Mouse (Mus musculus) embryonic facial prominence, embryonic 13.5 days (tissue): Measurements from ENCODE around the gene Zfp423. TPM values are rescaled to one million over a fixed set of nuclear protein-coding genes. Genes with fewer than 3 reads are reported as not detected.

Experiments
- ATAC-seq: fragments of 200-750 bp; cut with Nextera tagmentation; 2 replicates; pipeline ENCODE4 v1.8.0; 2017; ENCODE audit warnings: low read depth; ENCODE audit not compliant: insufficient number of reproducible peaks, insufficient read depth, low FRiP score, low TSS enrichment
- H3K27ac ChIP-seq: fragments of 300-500 bp; sonication (generic); 2 replicates; pipeline ENCODE4 v1.5.1; 2015; ENCODE audit warnings: moderate library complexity, mild to moderate bottlenecking, inconsistent platforms
- H3K27me3 ChIP-seq: fragments of 300-500 bp; sonication (generic); 2 replicates; pipeline ENCODE4 v1.6.1; 2015; ENCODE audit warnings: mild to moderate bottlenecking, inconsistent platforms
- H3K36me3 ChIP-seq: fragments of 300-500 bp; sonication (generic); 2 replicates; pipeline ENCODE4 v1.6.1; 2015; ENCODE audit warnings: mild to moderate bottlenecking, inconsistent platforms
- H3K4me1 ChIP-seq: fragments of 300-500 bp; sonication (generic); 2 replicates; pipeline ENCODE4 v1.6.1; 2015; ENCODE audit warnings: inconsistent platforms
- H3K4me2 ChIP-seq: fragments of 300-500 bp; sonication (generic); 2 replicates; pipeline ENCODE4 v1.6.1; 2015; ENCODE audit warnings: moderate library complexity, mild to moderate bottlenecking, inconsistent platforms
- H3K4me3 ChIP-seq: fragments of 300-500 bp; sonication (generic); 2 replicates; pipeline ENCODE4 v1.5.1; 2015; ENCODE audit warnings: mild to moderate bottlenecking, inconsistent platforms
- H3K9ac ChIP-seq: fragments of 300-500 bp; sonication (generic); 2 replicates; pipeline ENCODE4 v1.6.1; 2015; ENCODE audit warnings: mild to moderate bottlenecking, inconsistent platforms
- H3K9me3 ChIP-seq: fragments of 300-500 bp; sonication (generic); 2 replicates; pipeline ENCODE4 v1.6.1; 2016; ENCODE audit warnings: inconsistent platforms
- WGBS: fragments of 180-500 bp; shearing (Covaris S2); methylation state at CpG from one replicate; pipeline ENCODE4 v1.1.7; 2015; ENCODE audit warnings: mixed read lengths; 5-methylcytosine and 5-hydroxymethylcytosine counted together
- polyA plus RNA-seq: library from polyadenylated mRNA; unstranded; fragments of >200 nt; fragmentation: Nextera tagmentation; extraction: Ambion mirVana; gene quantifications from 2 replicates; pipeline ENCODE4 v1.2.1, GENCODE M21; 2015

The Zfp423 gene
- polyA plus RNA-seq, 1 experiment from 2014 or later = 30.5 TPM

- Histone ChIP-seq H3K4me2 (peak overlapping the region; percentile 37; the same call in 1 of the 2 replicates), H3K9me3 (no peaks in the 10 kb centered on the region), H3K9ac (0 out of 2 replicates have a peak overlapping the region, but pooled peaks have one; percentile 16), H3K4me3 (no peak overlapping the region), H3K4me1 (peaks cover 28% of the 10 kb centered on the region), H3K36me3 (no peaks in the 10 kb centered on the region), H3K27me3 (no peaks in the 10 kb centered on the region), H3K27ac (no peak overlapping the region)
- no peak for ATAC-seq
- 29% methylated on average over 11 of the region's 11 CpGs for WGBS
These were observed 251.2 kb downstream of the Zfp423 start for GRCm38 (mm10) chr8:87708127-87708637.

GRCm38 (mm10) chr8:87707176-87707575 is 252.2 kb downstream of the Zfp423 start:
- ATAC-seq = no peak
- Histone ChIP-seq H3K4me3 (no peak overlapping the region), H3K36me3 (no peaks in the 10 kb centered on the region), H3K4me1 (peaks cover 37% of the 10 kb centered on the region), H3K27me3 (no peaks in the 10 kb centered on the region), H3K9me3 (no peaks in the 10 kb centered on the region), H3K9ac (no peak overlapping the region), H3K4me2 (no peak overlapping the region), H3K27ac (no peak overlapping the region)
- 88% methylated on average over 17 of the region's 17 CpGs for WGBS

DNA sequence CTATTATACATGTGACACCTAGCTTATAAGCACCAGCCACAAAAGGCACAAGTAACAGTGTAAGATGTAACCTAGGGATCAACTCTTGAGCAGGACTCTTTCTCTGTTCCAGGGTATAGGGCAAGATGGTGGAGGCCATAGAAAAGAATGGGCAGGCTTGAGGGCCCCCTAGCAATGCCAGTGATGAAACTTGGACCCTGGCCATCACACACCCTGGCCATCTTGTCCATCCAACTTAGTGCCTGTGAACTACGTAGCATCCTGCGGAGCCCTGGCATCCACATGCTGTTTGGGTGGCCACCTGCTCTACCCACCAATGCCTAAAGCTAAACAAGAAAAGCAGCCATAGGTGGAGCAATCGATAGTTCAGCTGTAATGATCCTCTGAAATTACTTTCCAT is 254.6 kb downstream of the Zfp423 start:
- peaks cover 33% of the 10 kb centered on the region for H3K4me1 ChIP-seq
- no peak overlapping the region for H3K4me2 ChIP-seq
- H3K36me3 ChIP-seq = no peaks in the 10 kb centered on the region
- no peak overlapping the region for H3K4me3 ChIP-seq
- 96% methylated on average over 3 of the region's 3 CpGs for WGBS
- no peak overlapping the region for H3K27ac ChIP-seq
- H3K9ac ChIP-seq = no peak overlapping the region
- ATAC-seq = no peak
- no peaks in the 10 kb centered on the region for H3K9me3 ChIP-seq
- no peaks in the 10 kb centered on the region for H3K27me3 ChIP-seq

DNA sequence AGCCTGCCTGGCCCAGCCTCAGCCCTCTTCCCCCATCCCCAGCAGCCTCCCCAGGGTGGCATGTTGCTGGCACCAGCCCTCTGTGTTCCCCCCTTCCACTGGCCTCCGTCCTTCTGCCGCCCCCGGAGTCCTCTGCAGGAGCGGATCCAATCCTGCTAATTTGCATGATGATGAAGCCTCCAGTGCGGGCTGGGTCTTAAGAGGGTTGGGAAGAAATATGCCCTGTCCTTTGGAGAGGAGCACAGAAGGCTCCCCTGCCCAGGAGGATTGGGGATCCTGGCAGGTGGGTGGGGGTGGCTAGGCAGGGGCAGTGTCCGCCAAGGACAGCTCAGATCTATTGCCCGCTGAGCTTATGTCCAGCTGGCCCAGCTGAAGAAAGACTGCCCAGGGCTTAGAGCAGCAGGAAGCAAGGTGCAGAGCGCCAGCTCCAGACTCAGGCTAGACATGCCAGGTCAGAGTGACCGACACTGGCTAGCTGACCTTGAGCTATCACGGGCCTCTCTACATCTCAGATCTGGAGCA is 256.5 kb downstream of the Zfp423 start:
- ATAC-seq = no peak
- Histone ChIP-seq H3K27me3 (no peaks in the 10 kb centered on the region), H3K9me3 (no peaks in the 10 kb centered on the region), H3K36me3 (no peaks in the 10 kb centered on the region), H3K27ac (peak overlapping the region; percentile 57), H3K4me1 (peaks cover 23% of the 10 kb centered on the region), H3K4me3 (no peak overlapping the region), H3K4me2 (no peak overlapping the region), H3K9ac (no peak overlapping the region)
- 45% methylated on average over 10 of the region's 10 CpGs for WGBS

DNA sequence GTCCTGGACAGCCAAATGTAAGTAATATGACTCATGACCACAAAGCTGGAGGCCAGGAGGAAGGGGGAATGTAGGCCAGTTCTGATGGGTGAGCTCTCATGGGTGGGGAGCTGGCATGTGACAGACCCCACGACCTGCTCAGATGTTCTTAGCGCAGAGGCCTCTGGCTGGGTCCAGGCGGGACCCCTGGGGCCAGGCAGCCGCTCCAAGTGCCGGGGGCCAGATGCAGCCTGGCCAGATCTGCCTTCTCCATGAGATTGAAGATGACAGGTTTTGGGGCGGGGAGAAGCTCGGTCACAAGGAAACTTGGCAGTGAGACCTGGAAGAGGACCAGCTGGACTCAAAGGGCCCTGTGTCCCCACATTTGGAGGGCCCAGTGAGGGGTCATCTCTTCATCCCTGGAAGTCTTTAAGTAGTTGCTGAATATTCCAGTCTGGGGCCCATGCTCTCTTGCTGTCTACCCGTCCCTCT is 257.3 kb downstream of the Zfp423 start:
- no peak overlapping the region for H3K9ac ChIP-seq
- H3K4me2 ChIP-seq = no peak overlapping the region
- H3K4me1 ChIP-seq = peaks cover 25% of the 10 kb centered on the region
- no peaks in the 10 kb centered on the region for H3K9me3 ChIP-seq
- H3K4me3 ChIP-seq = no peak overlapping the region
- WGBS = 63% methylated on average over 8 of the region's 8 CpGs
- no peaks in the 10 kb centered on the region for H3K36me3 ChIP-seq
- no peak for ATAC-seq
- peak overlapping the region; percentile 57; the same call in 1 of the 2 replicates for H3K27ac ChIP-seq
- no peaks in the 10 kb centered on the region for H3K27me3 ChIP-seq

DNA sequence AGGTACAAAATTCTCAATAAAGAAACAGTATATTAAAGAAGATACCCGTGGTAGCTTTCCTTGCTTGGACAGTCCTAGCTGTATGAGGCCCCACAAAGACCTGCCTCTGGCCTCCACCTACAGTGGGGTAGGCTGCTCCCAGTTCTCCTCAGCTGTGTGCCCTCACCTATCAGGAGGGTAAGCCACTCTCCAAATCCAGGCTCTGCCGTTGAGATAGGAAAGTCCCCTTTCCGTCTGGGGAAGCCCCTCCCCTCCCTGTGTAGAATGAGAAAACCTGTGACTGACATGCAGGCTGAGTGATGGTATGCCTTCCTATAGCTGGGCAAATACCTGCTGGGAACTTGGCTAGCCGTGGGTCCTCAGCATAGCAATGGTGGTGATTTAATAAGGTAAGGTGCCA is 257.8 kb downstream of the Zfp423 start:
- Histone ChIP-seq H3K27ac (no peak overlapping the region), H3K4me3 (no peak overlapping the region), H3K27me3 (no peaks in the 10 kb centered on the region), H3K9me3 (no peaks in the 10 kb centered on the region), H3K4me1 (peaks cover 25% of the 10 kb centered on the region), H3K36me3 (no peaks in the 10 kb centered on the region), H3K4me2 (no peak overlapping the region), H3K9ac (no peak overlapping the region)
- 80% methylated on average over 4 of the region's 4 CpGs for WGBS
- no peak for ATAC-seq

GRCm38 (mm10) chr8:87700321-87700720 is 259.1 kb downstream of the Zfp423 start:
- WGBS = 45% methylated on average over 12 of the region's 12 CpGs
- Histone ChIP-seq H3K9me3 (no peaks in the 10 kb centered on the region), H3K4me1 (peaks cover 25% of the 10 kb centered on the region), H3K4me2 (no peak overlapping the region), H3K36me3 (no peaks in the 10 kb centered on the region), H3K4me3 (no peak overlapping the region), H3K27me3 (no peaks in the 10 kb centered on the region), H3K9ac (no peak overlapping the region), H3K27ac (no peak overlapping the region)
- ATAC-seq = no peak

GRCm38 (mm10) chr8:87697127-87697526 is 262.3 kb downstream of the Zfp423 start:
- Histone ChIP-seq H3K9ac (no peak overlapping the region), H3K36me3 (no peaks in the 10 kb centered on the region), H3K27ac (no peak overlapping the region), H3K27me3 (no peaks in the 10 kb centered on the region), H3K4me2 (no peak overlapping the region), H3K9me3 (no peaks in the 10 kb centered on the region), H3K4me1 (peaks cover 22% of the 10 kb centered on the region), H3K4me3 (no peak overlapping the region)
- 52% methylated on average over 9 of the region's 9 CpGs for WGBS
- ATAC-seq = no peak

GRCm38 (mm10) chr8:87693741-87694140 is 265.7 kb downstream of the Zfp423 start:
- WGBS = 81% methylated on average over 4 of the region's 4 CpGs
- peaks cover 46% of the 10 kb centered on the region for H3K4me1 ChIP-seq
- ATAC-seq = no peak

DNA sequence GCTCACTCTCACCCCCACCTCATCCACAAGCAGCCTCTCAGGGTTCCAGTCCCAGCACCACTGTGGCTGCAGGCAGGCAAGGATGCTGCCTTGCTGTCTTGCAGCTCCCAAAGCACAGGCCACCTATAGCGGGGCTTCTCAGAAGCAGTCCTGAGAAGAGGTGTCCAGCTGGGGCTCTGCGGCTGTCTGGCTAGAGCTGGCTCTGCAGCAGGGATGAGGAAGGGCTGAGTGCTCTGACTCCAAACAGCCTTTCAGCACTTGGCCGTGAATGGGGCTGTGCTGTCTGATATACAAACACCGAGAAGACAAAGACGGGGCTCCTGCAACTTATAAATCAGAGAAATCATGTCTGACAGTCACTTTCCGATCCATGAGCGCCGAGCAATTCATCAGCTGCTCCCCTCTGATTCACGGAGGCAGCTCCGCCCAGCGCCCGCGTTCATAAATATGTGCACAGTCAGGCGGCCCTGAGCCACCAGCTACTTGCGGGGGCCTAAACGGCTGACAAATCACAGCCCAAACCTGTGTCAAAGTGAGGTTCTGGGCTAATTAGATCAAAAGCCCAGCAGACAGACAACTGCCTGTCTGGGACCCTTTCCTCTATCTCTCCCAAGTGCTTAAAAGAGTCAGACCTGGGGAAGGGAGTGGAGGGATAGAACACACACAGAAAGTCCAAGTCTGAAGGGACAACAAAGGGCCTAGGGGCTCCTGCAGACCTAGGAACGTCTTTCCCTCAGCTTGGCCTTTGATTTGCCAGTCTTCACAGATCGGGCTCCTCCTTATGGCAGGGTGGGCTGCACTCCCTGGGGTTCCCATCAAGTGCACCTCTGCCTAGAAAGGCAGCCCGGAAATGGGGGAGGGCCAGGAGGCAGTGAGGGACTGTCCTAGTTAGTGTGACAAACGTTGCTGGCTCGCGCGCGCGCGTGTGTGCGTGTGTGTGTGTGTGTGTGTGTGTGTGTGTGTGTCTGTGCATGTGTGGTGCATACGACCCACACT is 269.0 kb downstream of the Zfp423 start:
- Histone ChIP-seq H3K9ac (peak overlapping the region; percentile 11; the same call in 1 of the 2 replicates), H3K4me2 (peak overlapping the region; percentile 16), H3K9me3 (no peaks in the 10 kb centered on the region), H3K4me3 (no peak overlapping the region), H3K27ac (no peak overlapping the region), H3K4me1 (peaks cover 69% of the 10 kb centered on the region), H3K36me3 (peaks cover 21% of the 10 kb centered on the region), H3K27me3 (no peaks in the 10 kb centered on the region)
- WGBS = 41% methylated on average over 28 of the region's 28 CpGs
- ATAC-seq = no peak

More at GRCm38 (mm10) chr8:87693741-87694140, 265.7 kb downstream of the Zfp423 start:
- H3K9ac ChIP-seq = no peak overlapping the region
- H3K27ac ChIP-seq = no peak overlapping the region
- H3K27me3 ChIP-seq = no peaks in the 10 kb centered on the region
- H3K4me2 ChIP-seq = no peak overlapping the region
- no peaks in the 10 kb centered on the region for H3K36me3 ChIP-seq
- H3K9me3 ChIP-seq = no peaks in the 10 kb centered on the region
- H3K4me3 ChIP-seq = no peak overlapping the region

DNA sequence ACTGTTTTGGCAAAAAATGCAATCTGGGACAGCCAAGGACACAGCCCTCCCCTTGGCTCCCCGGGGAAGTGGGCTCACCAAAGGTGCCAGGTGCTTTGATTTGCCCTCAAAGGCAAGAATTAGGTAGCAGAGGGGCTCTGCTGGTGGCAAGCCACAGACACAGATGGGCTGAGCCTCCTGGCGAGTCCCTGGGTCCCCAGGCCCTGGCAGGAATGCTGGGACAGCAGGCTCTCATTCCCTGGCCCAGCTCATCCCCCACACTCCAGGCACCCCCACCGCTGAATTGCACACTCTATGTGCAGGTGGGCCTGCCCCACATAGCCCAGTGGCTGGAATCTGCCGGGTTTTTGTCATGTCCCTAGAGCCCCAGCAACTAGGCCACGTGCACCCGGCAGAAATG is 270.2 kb downstream of the Zfp423 start:
- H3K4me1 ChIP-seq = peaks cover 69% of the 10 kb centered on the region
- H3K27ac ChIP-seq = no peak overlapping the region

More for the DNA sequence above, 270.2 kb downstream of the Zfp423 start:
- no peaks in the 10 kb centered on the region for H3K27me3 ChIP-seq
- no peak for ATAC-seq
- H3K36me3 ChIP-seq = peaks cover 33% of the 10 kb centered on the region
- 65% methylated on average over 6 of the region's 6 CpGs for WGBS
- no peak overlapping the region for H3K4me3 ChIP-seq
- H3K9me3 ChIP-seq = no peaks in the 10 kb centered on the region
- H3K9ac ChIP-seq = no peak overlapping the region
- H3K4me2 ChIP-seq = no peak overlapping the region
